Mouse (Mus musculus) limb, embryonic 10.5 days (tissue): ENCODE data around the gene Cul3. TPM values are rescaled to one million over a fixed set of nuclear protein-coding genes. Genes with fewer than 3 reads are reported as not detected.
"Not testable (repeated sequence)": the region's sequence is repeated elsewhere in the genome, so short reads cannot be mapped to it uniquely, and the experiment has no call there.

Experiments
- DNase-seq: peaks from one replicate; pipeline ENCODE4 v3.0.0-alpha.2; 2017; ENCODE audit warnings: low spot score
- H3K27ac ChIP-seq: fragments of 300-500 bp; sonication (generic); 2 replicates; pipeline ENCODE4 v1.5.1; 2016; ENCODE audit warnings: mild to moderate bottlenecking
- H3K27me3 ChIP-seq: fragments of 300-500 bp; sonication (generic); 2 replicates; pipeline ENCODE4 v1.6.1; 2016; ENCODE audit warnings: low read depth, mild to moderate bottlenecking; ENCODE audit not compliant: poor library complexity, severe bottlenecking
- H3K36me3 ChIP-seq: fragments of 300-500 bp; sonication (generic); 2 replicates; pipeline ENCODE4 v1.6.1; 2016; ENCODE audit warnings: mild to moderate bottlenecking, moderate library complexity
- H3K4me1 ChIP-seq: fragments of 300-500 bp; sonication (generic); 2 replicates; pipeline ENCODE4 v1.6.1; 2016
- H3K4me3 ChIP-seq: fragments of 300-500 bp; sonication (generic); 2 replicates; pipeline ENCODE4 v1.5.1; 2016; ENCODE audit warnings: mild to moderate bottlenecking, moderate library complexity
- H3K9me3 ChIP-seq: fragments of 300-500 bp; sonication (generic); replicated peaks from 2 replicates; pipeline ENCODE4 v1.6.1; 2016; ENCODE audit warnings: mild to moderate bottlenecking
- WGBS: fragments of 180-500 bp; shearing (Covaris S2); methylation state at CpG from one replicate; pipeline ENCODE4 v1.1.7; 2016; 5-methylcytosine and 5-hydroxymethylcytosine counted together
- polyA plus RNA-seq: library from polyadenylated mRNA; unstranded; fragments of >200 nt; fragmentation: Nextera tagmentation; extraction: Ambion mirVana; gene quantifications from 2 replicates; pipeline ENCODE4 v1.2.1, GENCODE M21; 2016

The Cul3 gene
- polyA plus RNA-seq, result 31.7 and 33.7 TPM in 2 replicates

DNA sequence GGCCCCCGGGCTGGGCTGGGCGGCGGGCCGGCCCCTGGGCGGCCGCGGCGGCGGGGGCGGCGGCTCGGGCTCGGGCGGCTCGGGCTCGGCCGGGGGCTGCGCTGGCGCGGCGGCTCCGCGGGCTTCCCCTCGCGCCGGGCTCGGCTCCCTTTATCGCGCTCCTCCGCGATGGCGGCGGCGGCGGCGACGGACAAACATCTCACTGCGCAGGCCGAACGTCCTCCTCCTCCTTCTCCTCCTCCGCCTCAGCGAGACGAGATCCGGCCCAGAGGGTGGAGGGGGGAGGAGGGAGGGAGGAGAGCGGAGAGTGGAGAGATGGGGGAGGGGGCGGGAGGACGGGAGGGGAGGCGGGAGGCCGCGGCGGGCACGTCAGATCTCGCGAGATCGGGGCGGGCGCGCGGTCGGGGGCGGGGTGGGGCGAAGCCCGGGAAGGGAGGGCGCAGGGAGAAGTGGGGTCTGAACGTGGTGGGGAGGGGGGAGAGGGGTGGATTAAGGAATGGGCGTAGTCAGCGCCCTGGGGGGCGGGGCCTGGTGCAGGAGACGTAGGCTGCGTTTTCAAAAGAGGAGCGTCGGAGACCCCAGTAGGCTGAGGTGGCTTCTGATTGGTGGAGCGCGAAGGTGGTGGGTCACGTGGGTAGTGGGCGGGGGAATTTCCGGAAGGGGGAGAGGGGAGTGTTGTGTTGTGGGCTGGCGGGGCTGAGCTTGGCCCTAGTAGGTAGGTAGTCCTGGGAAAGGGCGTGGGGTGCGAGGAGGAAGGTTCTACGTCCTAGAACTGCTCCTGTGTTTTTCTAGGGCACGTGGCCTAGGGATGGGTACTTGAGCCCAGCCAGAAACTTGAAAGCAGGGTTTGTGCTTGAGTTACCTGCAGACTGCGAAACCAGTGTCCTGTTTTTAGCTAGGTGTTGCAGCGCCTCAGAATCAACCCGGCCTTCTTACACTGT, at the start of gene Cul3:
TSS of gene Cul3 (minus strand) at position 45 of the 941 bp plus-strand sequence.
- DNase-seq, result peak; percentile 97
- WGBS, result 13% methylated on average over 83 of the region's 85 CpGs
- H3K4me3 ChIP-seq, result peak within 1 kb of the TSS; percentile 92
- H3K27ac ChIP-seq, result peak within 1 kb of the TSS; percentile 98
- no peaks in the 10 kb centered on the region for H3K27me3 ChIP-seq
- H3K9me3 ChIP-seq, result no peaks in the 10 kb centered on the region
- no peaks in the 10 kb centered on the region for H3K36me3 ChIP-seq
- H3K4me1 ChIP-seq, result peaks cover 18% of the 10 kb centered on the region

DNA sequence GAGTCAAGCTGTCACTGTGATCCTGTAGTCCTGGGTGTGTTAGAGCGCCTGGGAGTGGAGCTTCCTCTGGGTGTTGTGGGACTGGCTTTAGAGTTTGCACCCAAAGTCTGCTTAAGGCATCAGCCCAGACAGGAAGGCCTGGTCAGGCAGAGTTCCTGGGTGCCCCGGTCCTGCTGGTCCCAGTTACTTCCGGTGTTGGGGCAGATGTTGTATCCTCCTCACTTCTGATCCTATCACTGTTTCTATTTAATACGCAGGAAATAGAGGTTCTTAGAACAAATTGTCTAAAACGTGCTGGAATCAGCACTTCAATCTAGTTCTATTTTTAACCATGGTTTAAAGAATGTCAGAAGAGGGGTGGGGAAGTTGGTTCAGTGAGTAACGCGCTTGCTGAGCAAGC, 49.2 kb upstream of the Cul3 start:
- DNase-seq, result no peak
- no peaks in the 10 kb centered on the region for H3K9me3 ChIP-seq
- H3K36me3 ChIP-seq, result no peaks in the 10 kb centered on the region
- no peaks in the 10 kb centered on the region for H3K27me3 ChIP-seq
- H3K27ac ChIP-seq, result no peak overlapping the region
- WGBS, result 89% methylated on average over 7 of the region's 7 CpGs
- no peaks in the 10 kb centered on the region for H3K4me1 ChIP-seq
- no peak overlapping the region for H3K4me3 ChIP-seq

DNA sequence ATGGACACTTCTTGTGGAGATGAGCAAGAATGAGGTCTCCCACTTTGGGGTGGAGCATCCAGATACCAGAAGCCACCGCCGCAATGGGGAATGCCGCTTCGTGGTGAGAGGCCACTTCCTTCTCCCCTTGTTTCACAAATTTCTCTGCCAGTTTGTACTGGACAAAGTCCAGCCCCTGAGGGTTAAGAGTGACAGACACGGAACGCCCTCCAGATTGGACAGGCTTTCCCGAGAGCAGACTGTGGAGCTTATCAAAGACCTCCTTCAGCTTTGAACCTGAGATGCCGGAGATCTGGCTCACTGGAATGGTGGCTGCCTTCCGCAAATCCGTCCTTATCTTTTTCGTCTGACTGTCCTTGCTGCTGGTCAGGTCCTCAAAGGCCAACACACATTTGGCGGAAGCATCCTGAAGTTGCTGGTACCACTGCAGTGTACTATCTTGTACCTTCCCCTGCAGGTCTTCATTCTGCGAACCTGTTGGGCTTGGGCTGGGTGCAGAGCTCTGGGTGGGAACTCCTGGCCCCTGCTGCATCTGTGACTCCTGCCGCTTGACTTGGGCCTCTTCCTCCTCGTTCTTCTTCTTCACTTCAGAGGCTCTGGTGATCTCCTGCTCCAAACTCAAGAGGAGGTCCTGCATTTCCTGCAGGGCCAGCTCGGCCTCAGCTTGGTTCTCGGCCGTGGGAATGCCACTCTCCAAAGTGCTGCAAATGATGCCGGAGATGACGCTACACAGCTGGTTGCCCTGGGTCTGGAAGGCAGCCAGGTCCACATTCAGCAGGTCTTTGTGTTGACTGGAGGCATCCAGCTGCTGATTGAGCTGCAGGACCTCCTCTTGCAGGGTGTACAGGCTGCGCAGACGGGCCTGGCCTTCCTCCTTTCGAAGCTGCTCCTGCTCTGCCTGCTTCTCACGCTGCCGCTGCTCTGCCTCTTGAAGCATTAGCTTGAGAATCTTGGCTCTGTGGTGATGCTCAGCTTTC, 43.6 kb upstream of the Cul3 start:
- 93% methylated on average over 25 of the region's 25 CpGs for WGBS
- H3K27me3 ChIP-seq, result no peaks in the 10 kb centered on the region
- peaks cover 4% of the 10 kb centered on the region; the same call in 1 of the 2 replicates for H3K4me1 ChIP-seq
- DNase-seq, result no peak
- H3K4me3 ChIP-seq, result no peak overlapping the region
- H3K27ac ChIP-seq, result 0 out of 2 replicates have a peak overlapping the region, but pooled peaks have one; percentile 2
- H3K9me3 ChIP-seq, result no peaks in the 10 kb centered on the region
- no peaks in the 10 kb centered on the region for H3K36me3 ChIP-seq

DNA sequence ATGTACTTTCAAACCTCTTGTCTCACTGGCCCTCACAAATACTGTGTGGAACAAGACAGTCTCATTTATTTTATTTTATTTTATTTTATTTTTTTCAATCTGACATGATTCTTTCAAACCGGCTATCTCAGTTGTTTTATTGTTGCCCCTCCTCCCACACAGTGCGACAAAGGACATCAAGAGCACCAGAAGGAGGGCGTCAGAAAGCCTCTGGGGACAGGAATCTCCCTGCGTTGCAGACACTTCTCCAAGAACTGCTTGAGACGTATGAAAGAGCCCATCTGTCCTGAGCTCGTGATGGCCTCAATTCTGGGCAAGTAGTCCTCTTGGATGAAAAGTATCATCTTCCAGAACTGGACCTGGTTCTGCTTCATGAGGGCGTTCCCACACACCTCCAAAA, 42.6 kb upstream of the Cul3 start:
- no peaks in the 10 kb centered on the region for H3K9me3 ChIP-seq
- H3K27me3 ChIP-seq, result no peaks in the 10 kb centered on the region
- H3K4me1 ChIP-seq, result peaks cover 4% of the 10 kb centered on the region; the same call in 1 of the 2 replicates
- no peaks in the 10 kb centered on the region for H3K36me3 ChIP-seq
- no peak for DNase-seq
- no peak overlapping the region for H3K27ac ChIP-seq
- H3K4me3 ChIP-seq, result no peak overlapping the region
- 75% methylated on average over 7 of the region's 7 CpGs for WGBS

DNA sequence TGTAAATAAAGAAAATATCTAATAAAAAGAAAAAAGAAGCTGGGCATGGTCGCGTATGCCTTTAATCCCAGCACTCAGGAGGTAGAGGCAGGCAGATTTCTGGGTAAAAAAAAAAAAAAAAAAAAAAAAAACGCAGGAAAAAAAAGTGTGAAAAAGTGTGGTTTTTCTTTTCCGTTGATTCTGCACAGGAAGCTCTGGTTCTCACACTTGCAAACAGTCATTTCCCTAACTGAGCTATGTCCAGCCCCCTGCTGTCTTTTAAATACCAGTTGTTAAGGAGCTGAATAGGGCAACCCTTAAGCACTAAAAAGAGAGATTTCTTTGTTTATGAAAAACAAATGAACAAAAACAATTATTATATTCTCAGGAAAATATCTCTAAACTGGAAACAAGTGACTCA, 41.0 kb upstream of the Cul3 start:
- H3K4me3 ChIP-seq, result no peak overlapping the region
- no peaks in the 10 kb centered on the region for H3K9me3 ChIP-seq
- no peaks in the 10 kb centered on the region for H3K27me3 ChIP-seq
- peaks cover 4% of the 10 kb centered on the region; the same call in 1 of the 2 replicates for H3K4me1 ChIP-seq
- no peak overlapping the region for H3K27ac ChIP-seq
- 28% methylated on average over 4 of the region's 4 CpGs for WGBS
- no peaks in the 10 kb centered on the region for H3K36me3 ChIP-seq
- DNase-seq, result no peak

DNA sequence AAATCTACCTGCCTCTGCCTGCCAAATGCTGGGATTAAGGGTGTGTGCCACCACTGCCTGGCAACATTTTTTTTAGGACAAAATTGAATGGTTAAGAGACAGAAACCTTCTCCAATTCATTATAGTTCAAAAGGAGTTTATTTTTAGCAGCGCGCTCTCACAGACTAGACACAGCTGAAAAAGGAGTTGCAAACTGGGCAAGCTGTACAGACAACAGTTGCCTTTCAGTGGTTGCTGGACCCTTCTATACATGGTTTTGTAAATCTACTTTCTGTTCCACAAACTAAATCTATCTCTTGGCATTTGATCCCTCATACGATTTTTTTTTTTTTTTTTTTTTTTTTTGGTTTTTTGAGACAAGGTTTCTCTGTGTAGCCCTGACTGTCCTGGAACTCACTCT, 31.7 kb upstream of the Cul3 start:
- H3K4me3 ChIP-seq, result no peak overlapping the region
- no peaks in the 10 kb centered on the region for H3K27me3 ChIP-seq
- no peak overlapping the region for H3K27ac ChIP-seq
- DNase-seq, result no peak
- H3K36me3 ChIP-seq, result no peaks in the 10 kb centered on the region
- H3K9me3 ChIP-seq, result no peaks in the 10 kb centered on the region
- no peaks in the 10 kb centered on the region for H3K4me1 ChIP-seq
- 92% methylated on average over 3 of the region's 3 CpGs for WGBS

DNA sequence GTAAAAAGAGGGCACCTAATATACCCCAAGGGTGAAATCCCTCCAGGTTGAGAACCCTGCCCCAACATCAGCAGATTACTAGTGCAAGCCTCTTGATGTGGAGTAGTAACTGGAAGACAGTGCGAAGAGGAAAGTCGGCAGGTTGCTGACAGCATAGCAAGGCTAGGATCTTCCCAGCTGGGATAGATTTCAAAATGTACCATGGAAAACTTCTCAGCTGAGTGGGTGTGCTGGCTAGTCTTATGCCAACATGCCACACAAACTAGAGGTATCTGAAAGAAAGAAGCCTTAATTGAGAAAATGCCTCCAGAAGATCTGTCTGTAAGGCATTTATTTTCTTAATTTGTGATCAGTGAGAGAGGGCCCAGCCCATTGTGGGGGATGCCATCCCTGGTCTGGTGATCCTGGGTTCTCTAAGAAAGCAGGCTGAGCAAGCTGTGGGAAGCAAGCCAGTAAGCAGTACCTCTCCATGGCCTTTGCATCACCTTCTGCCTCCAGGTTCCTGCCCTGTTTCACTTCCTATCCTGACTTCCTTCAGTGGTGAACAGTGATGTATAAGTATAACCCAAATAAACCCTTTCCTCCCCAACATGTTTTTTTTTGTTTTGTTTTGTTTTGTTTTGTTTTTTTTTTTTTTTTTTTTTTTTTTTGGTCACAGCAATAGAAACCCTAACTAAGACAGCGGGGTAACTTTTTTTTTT, 31.1 kb upstream of the Cul3 start:
- H3K9me3 ChIP-seq, result no peaks in the 10 kb centered on the region
- H3K4me1 ChIP-seq, result no peaks in the 10 kb centered on the region
- WGBS, result 90% methylated on average over 3 of the region's 3 CpGs
- H3K27ac ChIP-seq, result no peak overlapping the region
- no peak for DNase-seq
- no peak overlapping the region for H3K4me3 ChIP-seq
- H3K36me3 ChIP-seq, result no peaks in the 10 kb centered on the region
- no peaks in the 10 kb centered on the region for H3K27me3 ChIP-seq

DNA sequence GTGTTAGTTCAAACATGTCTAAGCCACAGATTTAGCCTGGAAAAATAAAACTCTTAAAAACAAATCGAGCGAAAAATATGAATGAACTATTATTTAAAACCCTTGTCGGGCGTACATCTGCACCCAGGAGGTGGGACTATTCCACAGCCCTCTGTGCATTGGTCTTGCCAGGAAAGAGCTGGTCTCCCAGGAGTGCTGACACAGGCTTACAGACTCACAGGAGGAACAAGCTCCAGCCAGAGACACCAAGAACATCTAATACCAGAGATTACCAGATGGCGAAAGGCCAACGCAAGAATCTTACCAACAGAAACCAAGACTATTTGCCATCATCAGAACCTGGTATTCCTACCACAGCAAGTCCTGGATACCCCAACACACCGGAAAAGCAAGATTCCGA, 23.2 kb upstream of the Cul3 start:
- Histone ChIP-seq H3K4me3 (no peak overlapping the region), H3K9me3 (no peaks in the 10 kb centered on the region), H3K4me1 (0 out of 2 replicates have a peak, but pooled peaks cover 3% of the 10 kb centered on the region), H3K36me3 (no peaks in the 10 kb centered on the region), H3K27ac (no peak overlapping the region), H3K27me3 (no peaks in the 10 kb centered on the region)
- WGBS, result 94% methylated on average over 8 of the region's 8 CpGs
- no peak for DNase-seq

DNA sequence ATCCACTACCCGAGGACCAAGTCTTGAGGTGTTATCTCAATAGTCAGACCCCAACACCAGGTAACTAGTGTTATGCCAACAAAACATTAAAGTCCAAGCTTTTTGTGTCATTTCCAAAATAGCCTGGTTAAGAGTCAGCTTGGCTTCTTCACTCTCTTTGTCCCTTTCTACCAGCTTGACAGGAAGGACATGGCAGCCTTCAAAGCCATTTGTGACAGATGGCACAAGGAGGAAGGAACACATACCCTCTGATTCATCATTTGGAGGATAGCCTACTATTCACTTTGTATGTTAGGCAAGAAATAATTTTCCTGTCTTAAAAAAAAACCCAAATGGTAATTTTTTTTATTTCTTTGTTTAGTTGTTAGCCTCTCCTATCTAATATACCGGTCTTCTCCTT, 22.7 kb upstream of the Cul3 start:
- 89% methylated on average over 2 of the region's 2 CpGs for WGBS
- Histone ChIP-seq H3K27me3 (no peaks in the 10 kb centered on the region), H3K36me3 (no peaks in the 10 kb centered on the region), H3K4me3 (no peak overlapping the region), H3K27ac (no peak overlapping the region), H3K9me3 (no peaks in the 10 kb centered on the region), H3K4me1 (0 out of 2 replicates have a peak, but pooled peaks cover 3% of the 10 kb centered on the region)
- no peak for DNase-seq

DNA sequence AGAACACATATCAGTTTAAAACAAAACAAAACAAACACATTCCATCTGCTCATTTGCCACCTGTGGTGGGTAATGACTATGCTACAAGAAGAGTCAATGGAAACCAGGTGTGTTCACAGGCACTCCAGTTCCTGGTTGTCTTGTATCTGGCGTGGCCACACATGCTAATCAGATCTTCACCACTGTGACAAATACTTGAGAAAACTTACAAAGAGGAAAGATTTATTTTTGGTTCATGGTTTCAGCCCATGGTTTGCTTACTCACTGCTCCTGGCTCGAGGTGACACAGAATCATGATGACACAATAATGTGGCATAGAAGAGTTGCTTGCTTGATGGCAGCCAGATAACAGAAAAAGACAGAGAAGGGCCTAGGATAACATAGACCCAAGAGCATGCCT, 22.1 kb upstream of the Cul3 start:
- no peak for DNase-seq
- Histone ChIP-seq H3K4me1 (0 out of 2 replicates have a peak, but pooled peaks cover 3% of the 10 kb centered on the region), H3K9me3 (no peaks in the 10 kb centered on the region), H3K27ac (no peak overlapping the region), H3K4me3 (no peak overlapping the region), H3K27me3 (no peaks in the 10 kb centered on the region), H3K36me3 (no peaks in the 10 kb centered on the region)
- 68% methylated on average over 2 of the region's 2 CpGs for WGBS

DNA sequence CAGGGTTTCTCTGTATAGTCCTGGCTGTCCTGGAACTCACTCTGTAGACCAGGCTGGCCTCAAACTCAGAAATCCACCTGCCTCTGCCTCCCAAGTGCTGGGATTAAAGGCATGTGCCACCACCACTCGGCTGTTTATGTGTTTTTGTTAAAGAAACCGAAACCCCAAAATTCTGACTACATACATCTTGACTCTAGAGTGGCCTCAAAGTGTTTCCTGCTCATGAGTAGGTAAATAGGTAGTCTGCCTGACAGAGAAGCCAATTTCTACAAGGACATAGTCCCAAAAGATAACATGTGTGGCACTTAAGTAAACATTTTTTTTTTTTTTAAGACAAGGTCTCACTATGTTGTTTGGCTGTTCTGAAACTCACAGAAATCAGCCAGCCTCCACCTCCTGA, 21.5 kb upstream of the Cul3 start:
- not testable (repeated sequence) for H3K27ac ChIP-seq, H3K9me3 ChIP-seq, H3K36me3 ChIP-seq, H3K4me3 ChIP-seq, H3K4me1 ChIP-seq, H3K27me3 ChIP-seq, DNase-seq
- WGBS, result 92% methylated on average over 2 of the region's 2 CpGs

DNA sequence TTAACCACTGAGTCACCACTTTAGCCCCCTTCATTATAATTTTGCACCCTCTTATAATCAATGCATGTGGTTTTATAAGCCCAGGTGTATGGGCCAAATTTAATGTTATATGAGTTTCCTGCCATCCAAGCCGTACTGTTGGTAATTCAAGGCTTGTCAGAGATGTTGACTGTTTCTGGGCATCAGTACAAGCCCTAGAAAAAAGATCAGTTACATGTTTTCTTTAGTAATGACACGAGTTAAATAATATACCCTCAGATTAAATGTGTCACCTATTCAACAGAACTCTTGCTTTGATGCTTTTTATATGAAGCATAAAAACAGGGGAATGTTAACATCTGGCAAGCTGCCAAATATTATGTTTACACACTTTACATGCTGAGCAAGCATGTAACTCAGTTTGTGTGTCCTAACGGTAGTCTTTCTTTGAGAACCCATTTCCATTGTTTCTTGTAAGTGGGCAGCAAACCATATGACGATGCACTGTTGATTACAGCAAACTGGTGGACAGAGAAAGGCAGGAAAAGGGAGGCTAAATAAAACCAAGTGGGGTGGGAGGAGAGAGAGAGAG, 19.8 kb upstream of the Cul3 start:
- no peak for DNase-seq
- WGBS, result 80% methylated on average over 4 of the region's 4 CpGs
- Histone ChIP-seq H3K27me3 (no peaks in the 10 kb centered on the region), H3K4me1 (0 out of 2 replicates have a peak, but pooled peaks cover 3% of the 10 kb centered on the region), H3K4me3 (no peak overlapping the region), H3K36me3 (no peaks in the 10 kb centered on the region), H3K27ac (no peak overlapping the region), H3K9me3 (no peaks in the 10 kb centered on the region)
